Mouse (Mus musculus): Measurements from ENCODE around the gene Ctsf. TPM values are rescaled to one million over a fixed set of nuclear protein-coding genes. Genes with fewer than 3 reads are reported as not detected.
"Not testable (repeated sequence)": the region's sequence is repeated elsewhere in the genome, so short reads cannot be mapped to it uniquely, and the experiment has no call there.

The Ctsf gene
- total RNA-seq (2021) = 100 to 1,000 TPM; 318 to 345 TPM
- long read RNA-seq, experiment 1, transcript Ctsf-201 (14 exons, 1,980 nt) = major isoform, 349 of 416 reads
- long read RNA-seq, experiment 1, transcript Ctsf-211 (13 exons, 2,093 nt) = minor isoform, 6 of 416 reads
- long read RNA-seq, experiment 1, partial matches to known transcripts = 10 of 416 reads
- long read RNA-seq, experiment 1, other reads (novel, unspliced or antisense) = 51 of 416 reads
- long read RNA-seq, experiment 2, transcript Ctsf-201 (14 exons, 1,980 nt) = major isoform, 1,098 of 1,203 reads
- long read RNA-seq, experiment 2, transcript Ctsf-211 (13 exons, 2,093 nt) = minor isoform, 18 of 1,203 reads
- long read RNA-seq, experiment 2, partial matches to known transcripts = 21 of 1,203 reads
- long read RNA-seq, experiment 2, other reads (novel, unspliced or antisense) = 63 of 1,203 reads

- DNase-seq (ENCODE audit: low spot score in 2 of 2) = peak; percentile 85 to 88
These were observed at the start of gene Ctsf for GRCm38 (mm10) chr19:4854552-4855469. Gene Ctsf, plus strand, starts transcription at chr19:4855130.

GRCm38 (mm10) chr19:4810309-4810708 lies 44.6 kb upstream of the Ctsf start:
- DNase-seq (ENCODE audit: low spot score in 2 of 2) = no peak

GRCm38 (mm10) chr19:4810746-4811062 lies 44.2 kb upstream of the Ctsf start:
- DNase-seq (ENCODE audit: low spot score in 2 of 2) = no peak

- peak; percentile 92 to 94 for DNase-seq (ENCODE audit: low spot score in 2 of 2)
These were observed 43.6 kb upstream of the Ctsf start, which contains the start of the genes Gm21992 and Rbm14 for GRCm38 (mm10) chr19:4811063-4811908. Gene Gm21992, minus strand, starts transcription at chr19:4811612. Gene Rbm14, minus strand, starts transcription at chr19:4811634.

- no peak for DNase-seq (ENCODE audit: low spot score in 2 of 2)
These were observed 43.1 kb upstream of the Ctsf start for GRCm38 (mm10) chr19:4811909-4812242.

- not testable (repeated sequence) for DNase-seq (ENCODE audit: low spot score in 2 of 2)
These were observed 42.5 kb upstream of the Ctsf start for GRCm38 (mm10) chr19:4812334-4812949.

GRCm38 (mm10) chr19:4813015-4813414 lies 41.9 kb upstream of the Ctsf start:
- DNase-seq (ENCODE audit: low spot score in 2 of 2) = no peak

GRCm38 (mm10) chr19:4817182-4817835 lies 37.6 kb upstream of the Ctsf start:
- no peak for DNase-seq (ENCODE audit: low spot score in 2 of 2)

- DNase-seq (ENCODE audit: low spot score in 2 of 2) = peak; percentile 29 to 55
These were observed 34.1 kb upstream of the Ctsf start for GRCm38 (mm10) chr19:4820678-4821303.

- no peak for DNase-seq (ENCODE audit: low spot score in 2 of 2)
These were observed 26.4 kb upstream of the Ctsf start for GRCm38 (mm10) chr19:4828444-4829114.

- DNase-seq (ENCODE audit: low spot score in 2 of 2) = peak; percentile 26 to 49
These were observed 25.8 kb upstream of the Ctsf start for GRCm38 (mm10) chr19:4829156-4829555.

GRCm38 (mm10) chr19:4833977-4834376 lies 21.0 kb upstream of the Ctsf start:
- no peak for DNase-seq (ENCODE audit: low spot score in 2 of 2)

- no peak for DNase-seq (ENCODE audit: low spot score in 2 of 2)
These were observed 18.8 kb upstream of the Ctsf start for GRCm38 (mm10) chr19:4836096-4836495.

GRCm38 (mm10) chr19:4837049-4837448 lies 17.9 kb upstream of the Ctsf start:
- DNase-seq (ENCODE audit: low spot score in 2 of 2) = no peak

- DNase-seq (ENCODE audit: low spot score in 2 of 2) = no peak
These were observed 16.3 kb upstream of the Ctsf start for GRCm38 (mm10) chr19:4838526-4839140.

GRCm38 (mm10) chr19:4839149-4839548 lies 15.8 kb upstream of the Ctsf start, which contains the start of the genes Ccs and Ccdc87:
Gene Ccs, minus strand, starts transcription at chr19:4839332.
Gene Ccdc87, plus strand, starts transcription at chr19:4839366.
- peak; percentile 91 to 94 for DNase-seq (ENCODE audit: low spot score in 2 of 2)

- no peak for DNase-seq (ENCODE audit: low spot score in 2 of 2)
These were observed 14.1 kb upstream of the Ctsf start for GRCm38 (mm10) chr19:4840848-4841247.

- DNase-seq (ENCODE audit: low spot score in 2 of 2) = no peak
These were observed 12.3 kb upstream of the Ctsf start for GRCm38 (mm10) chr19:4842611-4843010.

Measured in adrenal gland, adult 18-20 months (tissue).